Mouse (Mus musculus): ENCODE measurements around the gene Abcb10. TPM values are rescaled to one million over a fixed set of nuclear protein-coding genes. Genes with fewer than 3 reads are reported as not detected.
"Not testable (repeated sequence)": the region's sequence is repeated elsewhere in the genome, so short reads cannot be mapped to it uniquely, and the experiment has no call there.

Abcb10 gene
- polyA plus RNA-seq, 1 experiment: 7.1 TPM

GRCm38 (mm10) chr8:123982291-123982793 is 580 bp downstream of the Abcb10 start:
- 0 out of 2 replicates have a peak overlapping the region, but pooled peaks have one; percentile 27 for H3K27ac ChIP-seq (ENCODE audit: insufficient read depth, low read depth, low read length)
- peak overlapping the region; percentile 95 for H3K4me3 ChIP-seq (ENCODE audit: insufficient read depth, low read length)
- no peak for TF ChIP-seq CTCF (IDR thresholded peaks at IDR 0.05; ENCODE audit: low read depth, low read length)
- no peak for TF ChIP-seq POLR2A (IDR thresholded peaks at IDR 0.05; ENCODE audit: borderline replicate concordance, low read depth, low read length)
- H3K4me1 ChIP-seq (ENCODE audit: control insufficient read depth, insufficient read depth, low read length): peaks cover 23% of the 10 kb centered on the region

GRCm38 (mm10) chr8:123981674-123982073 is 1.2 kb downstream of the Abcb10 start:
- H3K27ac ChIP-seq (ENCODE audit: insufficient read depth, low read depth, low read length): no peak overlapping the region
- no peak for TF ChIP-seq CTCF (IDR thresholded peaks at IDR 0.05; ENCODE audit: low read depth, low read length)
- H3K4me1 ChIP-seq (ENCODE audit: control insufficient read depth, insufficient read depth, low read length): peaks cover 23% of the 10 kb centered on the region
- 0 out of 2 replicates have a peak overlapping the region, but pooled peaks have one; percentile 2 for H3K4me3 ChIP-seq (ENCODE audit: insufficient read depth, low read length)

- no peak overlapping the region for H3K4me3 ChIP-seq (ENCODE audit: insufficient read depth, low read length)
- no peak overlapping the region for H3K27ac ChIP-seq (ENCODE audit: insufficient read depth, low read depth, low read length)
- peaks cover 23% of the 10 kb centered on the region for H3K4me1 ChIP-seq (ENCODE audit: control insufficient read depth, insufficient read depth, low read length)
- TF ChIP-seq POLR2A (IDR thresholded peaks at IDR 0.05; ENCODE audit: borderline replicate concordance, low read depth, low read length): no peak
- no peak for TF ChIP-seq CTCF (IDR thresholded peaks at IDR 0.05; ENCODE audit: low read depth, low read length)
Observed at GRCm38 (mm10) chr8:123980239-123980638, 2.7 kb downstream of the Abcb10 start.

- H3K4me3 ChIP-seq (ENCODE audit: insufficient read depth, low read length): no peak overlapping the region
- TF ChIP-seq CTCF (IDR thresholded peaks at IDR 0.05; ENCODE audit: low read depth, low read length) (no peak), POLR2A (IDR thresholded peaks at IDR 0.05; ENCODE audit: borderline replicate concordance, low read depth, low read length) (no peak)
- H3K4me1 ChIP-seq (ENCODE audit: control insufficient read depth, insufficient read depth, low read length): peaks cover 20% of the 10 kb centered on the region
- no peak overlapping the region for H3K27ac ChIP-seq (ENCODE audit: insufficient read depth, low read depth, low read length)
Observed at GRCm38 (mm10) chr8:123978926-123979325, 4.0 kb downstream of the Abcb10 start.

- no peak overlapping the region for H3K27ac ChIP-seq (ENCODE audit: insufficient read depth, low read depth, low read length)
Observed at GRCm38 (mm10) chr8:123978166-123978838, 4.6 kb downstream of the Abcb10 start.

GRCm38 (mm10) chr8:123977499-123977898 is 5.4 kb downstream of the Abcb10 start:
- Histone ChIP-seq H3K4me1 (ENCODE audit: control insufficient read depth, insufficient read depth, low read length) (peaks cover 16% of the 10 kb centered on the region), H3K27ac (ENCODE audit: insufficient read depth, low read depth, low read length) (no peak overlapping the region), H3K4me3 (ENCODE audit: insufficient read depth, low read length) (no peak overlapping the region)

More at GRCm38 (mm10) chr8:123978166-123978838, 4.6 kb downstream of the Abcb10 start:
- H3K4me1 ChIP-seq (ENCODE audit: control insufficient read depth, insufficient read depth, low read length): peaks cover 16% of the 10 kb centered on the region
- TF ChIP-seq CTCF (IDR thresholded peaks at IDR 0.05; ENCODE audit: low read depth, low read length) (no peak), POLR2A (IDR thresholded peaks at IDR 0.05; ENCODE audit: borderline replicate concordance, low read depth, low read length) (no peak)
- H3K4me3 ChIP-seq (ENCODE audit: insufficient read depth, low read length): no peak overlapping the region

GRCm38 (mm10) chr8:123973495-123973894 is 9.4 kb downstream of the Abcb10 start:
- H3K4me1 ChIP-seq (ENCODE audit: control insufficient read depth, insufficient read depth, low read length): peaks cover 6% of the 10 kb centered on the region
- no peak for TF ChIP-seq CTCF (IDR thresholded peaks at IDR 0.05; ENCODE audit: low read depth, low read length)
- no peak for TF ChIP-seq POLR2A (IDR thresholded peaks at IDR 0.05; ENCODE audit: borderline replicate concordance, low read depth, low read length)
- H3K27ac ChIP-seq (ENCODE audit: insufficient read depth, low read depth, low read length): no peak overlapping the region
- H3K4me3 ChIP-seq (ENCODE audit: insufficient read depth, low read length): no peak overlapping the region

More at GRCm38 (mm10) chr8:123977499-123977898, 5.4 kb downstream of the Abcb10 start:
- TF ChIP-seq CTCF (IDR thresholded peaks at IDR 0.05; ENCODE audit: low read depth, low read length) (no peak), POLR2A (IDR thresholded peaks at IDR 0.05; ENCODE audit: borderline replicate concordance, low read depth, low read length) (no peak)

- H3K27ac ChIP-seq (ENCODE audit: insufficient read depth, low read depth, low read length): no peak overlapping the region
- TF ChIP-seq POLR2A (IDR thresholded peaks at IDR 0.05; ENCODE audit: borderline replicate concordance, low read depth, low read length): no peak
- TF ChIP-seq CTCF (IDR thresholded peaks at IDR 0.05; ENCODE audit: low read depth, low read length): no peak
- H3K4me3 ChIP-seq (ENCODE audit: insufficient read depth, low read length): no peak overlapping the region
- no peaks in the 10 kb centered on the region for H3K4me1 ChIP-seq (ENCODE audit: control insufficient read depth, insufficient read depth, low read length)
Observed at GRCm38 (mm10) chr8:123966896-123967295, 16.0 kb downstream of the Abcb10 start.

- Histone ChIP-seq H3K4me1 (ENCODE audit: control insufficient read depth, insufficient read depth, low read length) (no peaks in the 10 kb centered on the region), H3K27ac (ENCODE audit: insufficient read depth, low read depth, low read length) (no peak overlapping the region)
Observed at GRCm38 (mm10) chr8:123961371-123961770, 21.6 kb downstream of the Abcb10 start.

GRCm38 (mm10) chr8:123960556-123960955 is 22.4 kb downstream of the Abcb10 start:
- not testable (repeated sequence) for H3K27ac ChIP-seq (ENCODE audit: insufficient read depth, low read depth, low read length); H3K4me1 ChIP-seq (ENCODE audit: control insufficient read depth, insufficient read depth, low read length); H3K4me3 ChIP-seq (ENCODE audit: insufficient read depth, low read length)

More at GRCm38 (mm10) chr8:123961371-123961770, 21.6 kb downstream of the Abcb10 start:
- H3K4me3 ChIP-seq (ENCODE audit: insufficient read depth, low read length): no peak overlapping the region
- TF ChIP-seq POLR2A (IDR thresholded peaks at IDR 0.05; ENCODE audit: borderline replicate concordance, low read depth, low read length) (no peak), CTCF (IDR thresholded peaks at IDR 0.05; ENCODE audit: low read depth, low read length) (no peak)
